Mouse (Mus musculus) testis, adult 2 months (tissue): Measurements from ENCODE around the gene Nat14.

Source experiments
- CTCF ChIP-seq: fragments of 200-500 bp; IDR thresholded peaks from 2 replicates; pipeline ENCODE4 v1.5.1; 2012; ENCODE audit warnings: low read depth, mild to moderate bottlenecking, inconsistent platforms, low read length, moderate library complexity; ENCODE audit not compliant: control insufficient read depth, insufficient read depth, insufficient replicate concordance
- POLR2A ChIP-seq: fragments of 200-500 bp; IDR thresholded peaks from 2 replicates; pipeline ENCODE4 v1.6.1; 2012; ENCODE audit warnings: low read depth, mild to moderate bottlenecking, inconsistent platforms, low read length, moderate library complexity; ENCODE audit not compliant: control insufficient read depth

GRCm38 (mm10) chr7:4900523-4900851 is 21.3 kb upstream of the Nat14 start:
- TF ChIP-seq POLR2A, result no peak
- no peak for TF ChIP-seq CTCF
